Mouse (Mus musculus): ENCODE data around the gene 2310030G06Rik.

The 2310030G06Rik gene

DNA sequence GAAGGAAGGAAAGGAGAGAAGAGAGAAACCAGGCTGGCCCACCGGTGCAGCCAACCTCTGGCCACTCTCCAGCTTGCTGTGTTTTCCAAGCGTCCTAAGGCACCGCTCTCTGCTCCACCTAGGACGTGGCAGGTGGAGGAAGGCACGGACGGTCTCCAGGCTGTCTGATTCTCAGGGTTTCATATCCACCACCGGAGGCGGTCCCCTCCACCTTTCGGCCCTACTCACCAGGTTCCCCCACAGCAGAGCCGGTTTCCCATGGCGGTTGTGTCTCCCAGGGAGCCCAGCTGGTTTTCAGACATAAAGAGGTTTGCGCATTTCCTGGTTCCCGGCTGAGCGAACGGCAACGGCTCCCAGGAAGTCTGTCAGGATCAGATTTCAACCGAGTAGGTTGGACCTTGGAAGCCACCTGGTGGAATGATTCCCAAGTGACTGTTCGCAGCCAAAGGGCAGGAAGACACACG is at the start of gene 2310030G06Rik:
Gene 2310030G06Rik, minus strand, starts transcription at position 323 of the 464 bp plus-strand sequence.
- no peak for DNase-seq (ENCODE audit: low spot score in 2 of 2)

DNA sequence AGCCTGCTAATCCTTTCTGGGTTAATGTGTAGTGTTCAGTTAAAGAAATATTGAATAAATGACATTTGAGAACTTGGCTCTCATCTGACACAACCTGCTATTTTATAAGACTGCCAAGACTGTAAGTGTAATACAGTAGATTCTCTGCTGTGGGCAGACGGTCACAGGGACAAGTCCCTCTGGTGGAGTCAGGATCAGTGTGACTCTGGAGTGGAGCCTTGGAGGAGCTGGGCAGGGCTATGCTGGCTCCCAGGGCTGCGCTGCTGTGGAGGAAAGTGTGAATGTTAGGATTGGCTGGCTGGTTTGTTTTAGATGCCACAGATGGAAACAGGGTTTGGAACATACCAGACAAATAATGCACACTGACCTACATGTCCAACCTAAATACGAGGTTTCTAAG is 48.9 kb upstream of the 2310030G06Rik start:
- DNase-seq (ENCODE audit: low spot score in 2 of 2): no peak

DNA sequence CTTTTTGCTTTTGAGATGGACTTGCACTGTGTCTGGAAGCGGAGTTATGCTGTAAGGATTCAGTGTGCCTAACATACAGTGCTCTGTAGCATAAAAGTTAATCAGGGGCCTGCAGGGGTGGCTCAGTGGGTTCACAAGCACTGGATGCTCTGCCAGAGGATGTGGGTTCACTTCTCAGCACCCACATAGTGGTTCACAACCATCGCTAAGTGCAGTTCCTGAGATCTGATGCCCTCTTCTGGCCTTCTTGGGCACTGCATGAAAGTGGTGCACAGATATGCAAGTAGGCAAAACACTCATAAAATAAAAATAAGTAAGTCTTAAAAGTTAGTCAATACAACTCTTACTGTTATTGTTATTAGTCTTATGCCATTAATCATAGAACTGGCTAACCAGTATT is 35.8 kb upstream of the 2310030G06Rik start:
- DNase-seq (ENCODE audit: low spot score in 2 of 2): peak; percentile 26 to 50

DNA sequence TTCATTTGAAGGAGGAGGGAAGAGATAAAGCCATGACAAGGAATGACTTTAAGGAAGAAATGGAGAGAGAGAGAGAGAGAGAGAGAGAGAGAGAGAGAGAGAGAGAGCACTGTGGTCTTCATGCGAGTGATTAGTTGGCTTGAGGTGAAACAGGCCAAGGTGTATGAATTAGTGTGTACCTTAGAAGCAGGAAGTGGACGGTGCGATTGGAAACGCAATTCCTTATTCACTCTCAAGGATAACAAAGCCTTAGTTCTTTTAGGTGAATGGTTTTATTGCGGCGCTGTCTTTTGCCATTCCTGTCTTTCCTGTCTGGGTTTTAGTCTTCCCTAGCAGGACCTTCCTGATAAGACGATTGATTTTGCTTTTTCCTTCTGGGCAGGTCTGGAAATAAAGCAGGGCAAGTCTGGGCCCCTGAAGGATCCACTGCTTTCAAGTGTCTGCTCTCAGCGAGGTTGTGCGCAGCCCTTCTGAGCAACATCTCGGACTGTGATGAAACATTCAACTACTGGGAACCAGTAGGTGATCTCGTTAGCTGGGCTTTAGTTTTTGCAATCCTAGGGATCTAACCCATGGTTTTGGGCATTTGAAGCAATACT is 29.9 kb upstream of the 2310030G06Rik start:
- DNase-seq (ENCODE audit: low spot score in 2 of 2): no peak

DNA sequence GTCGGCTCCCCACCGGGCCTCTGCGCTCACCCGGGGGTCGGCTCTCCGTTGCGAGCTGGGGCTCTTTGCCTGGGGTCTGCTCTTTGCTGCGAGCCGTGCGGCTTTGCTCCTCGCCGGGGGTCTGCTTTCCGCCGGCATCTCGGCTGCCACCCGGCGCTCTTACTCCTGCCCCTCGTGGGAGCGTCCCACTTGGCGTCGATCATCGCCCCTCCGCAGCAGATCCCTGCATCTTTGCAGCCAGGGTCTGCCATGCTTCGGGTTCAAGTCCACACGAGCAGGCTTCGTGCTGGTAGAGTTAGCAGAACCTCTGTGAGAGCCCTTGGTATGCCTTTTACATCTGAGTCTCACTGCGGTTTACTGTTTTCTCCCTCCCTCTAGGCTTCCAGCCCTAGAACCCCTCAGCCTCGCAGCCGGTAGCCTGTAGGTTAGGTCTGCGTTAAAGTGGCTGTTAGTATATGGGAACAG is 29.4 kb upstream of the 2310030G06Rik start:
- no peak for DNase-seq (ENCODE audit: low spot score in 2 of 2)

DNA sequence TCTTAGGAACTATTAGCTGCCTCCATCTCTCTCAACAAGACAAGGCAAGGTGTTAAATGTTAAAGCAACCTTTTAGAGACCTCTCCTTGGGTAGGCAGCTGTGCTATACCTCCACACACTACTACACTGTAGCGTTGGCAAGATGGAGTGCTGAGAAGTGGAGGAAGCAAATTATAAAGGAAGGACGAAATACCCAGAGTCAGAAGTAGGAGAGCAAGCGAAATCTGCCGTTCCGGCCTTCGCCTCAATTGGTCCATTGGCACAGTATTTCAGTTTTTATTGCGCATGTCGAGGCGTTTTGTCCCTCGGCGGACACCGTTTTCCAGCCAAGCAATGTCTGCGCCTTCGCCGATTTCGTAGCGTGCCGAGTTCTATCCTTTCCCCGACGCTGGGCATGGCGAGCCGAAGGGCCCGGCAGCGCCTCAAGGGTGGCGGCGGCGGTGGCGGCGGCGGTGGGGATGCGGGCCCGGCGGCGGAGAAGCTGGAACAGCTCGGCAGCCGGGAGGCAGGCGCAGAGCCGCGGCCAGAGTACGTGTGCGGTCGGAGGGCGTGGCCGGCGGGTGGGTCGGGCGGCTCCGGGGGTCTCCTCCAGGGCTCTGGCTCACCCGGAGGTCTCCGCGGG is 28.8 kb upstream of the 2310030G06Rik start, which contains the start of the genes Alg9 and 1110032A03Rik:
Gene Alg9, plus strand, starts transcription at position 29 of the 622 bp plus-strand sequence.
Gene 1110032A03Rik, minus strand, starts transcription at position 530 of the 622 bp plus-strand sequence.
- peak; percentile 73 to 78 for DNase-seq (ENCODE audit: low spot score in 2 of 2)

DNA sequence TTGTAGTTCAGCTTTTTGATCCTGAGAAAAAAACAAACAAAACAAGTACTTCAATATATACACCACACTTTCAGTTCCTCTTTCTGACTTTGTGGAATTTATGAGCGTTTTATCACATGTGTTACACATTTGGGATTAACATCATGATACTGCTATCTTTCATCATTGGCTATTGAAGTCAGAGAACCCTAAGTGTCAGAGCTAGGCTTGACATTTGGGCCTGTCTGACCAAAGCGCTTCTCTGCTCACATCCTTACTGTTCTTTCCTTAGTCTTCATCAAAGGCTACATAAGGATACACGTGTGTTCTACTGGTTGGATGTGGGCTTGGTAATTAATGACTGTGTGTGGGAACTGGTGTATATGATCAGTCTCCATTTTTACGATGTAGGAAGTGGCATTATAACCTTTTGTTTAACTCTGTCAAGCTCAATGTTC is 27.7 kb upstream of the 2310030G06Rik start:
- DNase-seq (ENCODE audit: low spot score in 2 of 2): peak in 1 of 2 experiments; percentile 18

DNA sequence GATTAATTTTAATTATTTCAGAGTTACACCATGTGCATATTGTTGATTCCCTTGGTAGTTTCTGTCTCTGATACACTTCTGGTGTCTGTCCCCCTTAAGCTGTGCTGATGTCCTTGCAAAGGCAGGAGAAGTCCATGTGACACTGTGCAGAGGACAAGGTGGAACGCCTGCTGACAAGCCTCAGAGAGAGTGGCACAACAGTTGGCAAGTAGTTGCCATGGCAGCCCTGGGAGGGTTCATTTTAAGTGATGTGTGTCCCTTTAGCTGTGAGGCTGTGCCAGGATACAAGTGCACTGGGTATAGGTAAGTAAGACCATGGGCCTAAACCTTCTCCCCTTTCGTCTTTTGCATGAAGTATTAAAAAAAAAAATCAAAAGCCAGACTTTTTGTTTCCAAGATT is 23.7 kb upstream of the 2310030G06Rik start:
- no peak for DNase-seq (ENCODE audit: low spot score in 2 of 2)

DNA sequence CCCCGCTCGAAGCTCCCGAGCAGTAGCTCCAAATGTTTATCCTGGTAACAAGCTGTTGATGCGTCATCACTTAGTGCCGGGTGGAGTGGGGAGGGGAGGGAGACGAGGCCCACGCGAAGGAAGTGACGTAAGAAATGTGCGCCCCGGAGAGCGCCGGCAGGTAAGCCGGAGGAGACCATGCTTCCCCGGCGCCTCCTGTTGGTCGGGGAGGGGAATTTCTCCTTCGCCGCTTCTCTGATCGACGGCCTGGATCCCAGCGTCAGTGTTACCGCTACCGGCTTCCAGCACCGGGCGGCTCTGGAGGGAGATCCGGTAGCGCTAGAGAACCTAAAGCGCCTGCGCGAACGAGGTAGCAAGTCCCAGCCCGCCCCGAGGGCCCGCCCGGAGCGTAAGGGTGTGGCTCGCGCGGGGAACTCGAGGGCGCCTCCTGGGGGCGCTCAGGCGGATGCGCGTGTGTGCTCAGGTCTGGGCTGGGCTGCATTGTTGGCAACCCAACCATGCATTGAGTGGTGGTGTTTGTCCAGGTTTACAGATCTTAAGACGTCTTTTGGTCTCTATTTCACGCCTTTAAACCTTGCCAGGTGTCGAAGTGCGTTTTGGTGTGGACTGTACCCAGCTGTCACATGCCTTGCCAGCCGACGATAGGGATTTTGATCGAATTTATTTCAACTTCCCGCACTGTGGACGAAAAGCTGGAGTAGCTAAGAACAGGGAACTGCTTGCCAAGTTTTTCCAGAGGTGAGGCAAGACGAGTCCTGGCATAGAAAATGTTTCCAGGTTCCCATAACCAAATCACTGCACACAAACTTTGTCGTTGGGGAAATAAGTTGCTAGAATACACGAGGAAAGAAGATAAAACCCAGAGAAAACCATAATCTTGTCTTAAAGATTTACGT is 22.0 kb upstream of the 2310030G06Rik start, which contains the start of gene Fdxacb1:
Gene Fdxacb1, plus strand, starts transcription at position 130 of the 896 bp plus-strand sequence.
- DNase-seq (ENCODE audit: low spot score in 2 of 2): peak; percentile 96 to 97

DNA sequence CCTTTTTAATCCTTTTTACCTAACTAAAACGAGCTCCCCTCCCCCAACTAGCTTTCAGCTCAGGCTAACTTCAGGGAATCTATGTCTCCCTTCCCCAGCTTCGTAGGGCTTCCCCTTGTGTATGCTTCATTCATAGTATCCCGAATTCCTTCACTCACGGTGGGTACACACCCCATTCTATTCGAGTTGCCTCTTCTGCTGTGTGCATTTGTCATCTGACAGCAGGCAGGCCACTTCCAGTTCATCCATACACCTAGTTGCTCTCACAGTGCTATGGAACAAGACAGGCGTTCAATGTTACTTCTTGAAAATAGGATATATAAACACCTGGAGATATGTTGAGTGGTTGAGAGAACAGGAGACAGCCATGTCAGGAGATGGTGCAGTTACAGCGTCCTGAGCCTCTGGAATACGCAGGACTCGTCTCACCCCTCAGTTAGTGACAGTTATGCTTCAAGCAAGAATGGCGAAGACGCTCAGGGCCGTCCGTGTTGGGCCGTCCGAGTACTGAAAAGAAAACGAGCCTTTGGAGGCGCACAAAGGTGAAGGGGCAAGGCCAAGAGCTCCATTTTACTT is 21.3 kb upstream of the 2310030G06Rik start:
- DNase-seq (ENCODE audit: low spot score in 2 of 2): no peak

DNA sequence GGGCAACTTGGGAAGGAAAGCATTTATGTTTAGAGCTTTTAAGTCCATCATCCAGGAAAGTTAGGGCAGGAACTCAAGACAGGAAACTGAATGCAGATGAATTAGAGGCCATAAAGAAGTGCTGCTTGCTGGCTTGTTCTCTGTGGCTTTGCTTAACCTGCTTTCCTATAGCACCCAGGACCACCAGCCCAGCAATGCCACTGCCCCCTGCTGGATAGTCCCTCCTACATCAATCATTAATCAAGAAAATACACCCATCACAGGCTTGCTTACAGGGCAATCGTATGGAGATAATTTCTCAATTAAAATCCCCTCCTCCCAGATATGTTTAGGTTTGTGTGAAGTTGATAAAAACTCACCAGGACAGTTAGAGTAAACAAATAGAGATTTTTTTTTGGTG is 17.0 kb upstream of the 2310030G06Rik start:
- peak in 1 of 2 experiments; percentile 16 for DNase-seq (ENCODE audit: low spot score in 2 of 2)

DNA sequence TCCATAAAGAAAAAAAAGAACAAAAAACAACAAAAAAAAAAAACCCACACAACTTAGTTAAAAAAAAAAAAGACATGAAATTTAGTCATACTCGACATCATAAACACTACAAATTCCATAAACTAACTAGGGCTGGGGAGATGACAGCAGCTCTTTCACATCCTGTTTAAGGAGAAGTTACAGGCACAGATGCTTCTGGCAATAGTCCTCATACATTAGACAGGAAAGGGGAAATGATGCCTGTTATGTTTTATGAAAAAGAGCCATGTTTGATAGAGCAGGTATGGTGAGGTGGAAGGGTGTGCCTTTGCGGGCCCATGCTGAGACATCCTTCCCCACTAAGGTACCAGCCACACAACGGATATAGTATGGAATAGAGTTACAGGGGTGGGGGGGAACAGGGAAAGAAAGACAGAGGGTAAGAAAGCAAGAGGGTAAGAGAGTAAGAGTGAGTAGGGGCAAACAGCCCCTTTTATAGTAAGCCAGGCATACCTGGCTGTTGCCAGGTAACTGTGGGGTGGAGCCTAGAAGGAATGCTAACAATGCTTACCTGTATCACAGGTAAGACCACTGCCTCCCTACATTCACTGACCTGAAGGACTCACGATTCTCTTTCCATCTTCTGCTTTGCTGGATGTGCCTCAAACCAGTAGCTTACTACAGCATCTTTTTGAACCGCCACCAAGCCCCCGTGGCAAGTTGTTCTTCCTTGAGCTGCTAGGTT is 15.3 kb upstream of the 2310030G06Rik start:
- no peak for DNase-seq (ENCODE audit: low spot score in 2 of 2)

DNA sequence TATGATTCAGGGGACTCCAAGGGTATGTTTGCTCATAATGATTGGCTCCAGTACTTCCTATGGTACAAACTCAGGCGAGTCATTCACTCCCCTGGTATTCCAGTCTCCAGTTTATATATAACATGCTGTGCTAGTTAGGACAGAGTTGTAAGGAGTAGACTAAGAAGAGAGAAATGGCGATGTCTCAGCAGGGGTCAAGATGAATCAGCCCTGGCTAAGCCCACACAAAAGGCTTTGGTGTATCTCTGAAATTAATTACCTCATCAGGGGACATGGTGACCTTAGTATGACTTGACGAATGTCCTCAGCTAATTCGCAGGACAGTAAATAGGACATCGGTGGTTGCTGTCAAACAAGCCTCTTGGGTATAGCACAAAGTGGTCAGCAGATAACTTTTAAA is 10.4 kb upstream of the 2310030G06Rik start:
- no peak for DNase-seq (ENCODE audit: low spot score in 2 of 2)

DNA sequence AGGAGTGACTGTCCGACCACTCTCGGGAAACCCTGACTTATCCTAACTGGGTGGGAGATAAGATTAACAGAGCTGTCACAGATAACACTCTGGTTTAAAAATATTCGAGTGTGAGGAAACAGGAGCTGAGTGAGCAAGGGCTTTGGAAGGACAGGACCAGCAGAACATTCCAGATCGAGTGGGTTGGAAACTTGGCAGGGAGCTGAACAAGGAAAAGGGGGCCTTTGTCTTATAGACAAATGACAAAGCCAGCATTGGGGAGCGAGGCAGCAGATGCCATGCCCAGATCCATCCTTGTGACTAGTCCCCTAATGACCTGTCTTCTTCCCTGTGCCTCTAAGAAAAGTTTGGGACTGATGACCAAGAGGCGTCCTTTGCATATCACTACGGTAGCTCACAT is 7.6 kb upstream of the 2310030G06Rik start:
- no peak for DNase-seq (ENCODE audit: low spot score in 2 of 2)

DNA sequence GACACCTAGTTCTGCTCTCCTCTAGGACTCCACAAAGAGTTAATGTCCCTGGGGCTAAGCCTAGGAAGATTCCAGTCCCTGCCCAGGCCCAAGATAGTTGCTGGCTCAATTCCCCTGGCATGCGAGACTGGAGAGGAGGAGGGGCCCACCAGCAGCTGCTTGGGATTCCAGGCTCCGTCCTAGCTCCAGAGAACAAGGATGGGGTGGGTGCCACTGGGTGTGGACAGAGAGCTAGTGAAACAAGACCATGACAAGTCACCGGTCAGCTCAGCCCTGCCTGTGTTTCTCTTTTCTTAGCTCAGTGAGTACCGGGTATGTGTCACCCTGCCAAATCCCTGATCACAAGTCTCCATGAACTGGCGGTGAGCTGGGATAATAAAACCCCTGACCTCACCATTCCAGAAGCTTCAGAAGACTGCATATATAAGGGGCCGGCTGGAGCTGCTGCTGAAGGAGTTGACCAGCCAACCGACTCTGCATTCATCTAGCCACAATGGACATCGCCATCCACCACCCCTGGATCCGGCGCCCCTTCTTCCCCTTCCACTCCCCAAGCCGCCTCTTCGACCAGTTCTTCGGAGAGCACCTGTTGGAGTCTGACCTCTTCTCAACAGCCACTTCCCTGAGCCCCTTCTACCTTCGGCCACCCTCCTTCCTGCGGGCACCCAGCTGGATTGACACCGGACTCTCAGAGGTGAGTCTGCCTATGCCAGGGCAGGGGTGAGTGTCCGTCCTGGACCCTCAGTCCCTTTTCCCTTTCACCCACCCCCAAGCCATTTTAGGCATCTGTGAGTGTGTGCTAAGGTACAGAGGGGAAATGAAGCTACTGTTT is 6.7 kb upstream of the 2310030G06Rik start:
- DNase-seq (ENCODE audit: low spot score in 2 of 2): no peak

DNA sequence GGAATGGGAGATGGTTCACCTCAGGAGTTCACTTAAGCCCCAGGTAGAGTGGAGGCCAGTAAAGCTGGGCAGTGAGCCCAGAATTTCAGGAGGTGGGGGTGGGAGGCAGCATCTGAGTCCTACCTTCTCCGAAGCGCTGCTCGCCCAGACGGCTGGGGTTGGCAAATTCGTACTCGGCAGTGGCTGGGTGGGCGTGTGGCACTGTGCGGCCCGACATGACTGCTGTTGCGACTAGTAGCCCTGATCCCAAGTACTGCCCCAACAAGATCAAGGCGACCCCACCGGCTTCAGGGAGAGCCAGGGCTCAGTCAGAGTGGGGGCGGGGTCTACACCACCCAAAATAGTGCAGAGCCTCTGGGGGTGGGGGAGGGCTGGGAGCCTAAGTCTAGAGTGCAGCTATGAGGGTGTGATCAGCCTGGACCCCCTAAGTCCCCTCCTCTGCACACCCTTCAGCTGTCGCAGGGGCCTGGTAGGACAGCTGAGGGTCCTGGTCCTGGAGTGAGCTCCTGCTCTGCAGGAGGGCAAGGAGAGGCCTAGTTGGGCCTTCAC is 5.8 kb upstream of the 2310030G06Rik start, which contains the start of gene Hspb2:
Gene Hspb2, minus strand, starts transcription at position 301 of the 549 bp plus-strand sequence.
- no peak for DNase-seq (ENCODE audit: low spot score in 2 of 2)

DNA sequence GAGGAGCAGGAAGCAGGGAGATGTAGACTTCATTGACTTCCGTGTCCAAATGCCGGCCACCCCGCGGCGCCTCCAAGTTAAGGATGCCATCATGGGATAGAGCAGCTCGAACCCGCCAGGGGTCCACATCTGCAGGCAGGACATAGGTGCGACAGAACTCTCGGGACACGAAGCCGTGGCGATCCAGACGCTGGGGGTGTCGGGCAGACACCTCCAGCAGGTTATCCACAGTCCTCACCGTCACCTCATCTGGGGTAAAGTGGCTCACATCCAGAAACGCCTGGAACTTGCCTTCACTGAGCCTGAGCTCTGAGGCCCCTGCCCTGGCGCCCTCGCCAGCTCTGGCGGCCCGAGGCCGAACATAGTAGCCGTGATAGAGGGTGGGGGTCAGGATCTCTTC is 5.0 kb upstream of the 2310030G06Rik start, which contains the start of gene Cryab:
Gene Cryab, plus strand, starts transcription at position 3 of the 400 bp plus-strand sequence.
- no peak for DNase-seq (ENCODE audit: low spot score in 2 of 2)

DNA sequence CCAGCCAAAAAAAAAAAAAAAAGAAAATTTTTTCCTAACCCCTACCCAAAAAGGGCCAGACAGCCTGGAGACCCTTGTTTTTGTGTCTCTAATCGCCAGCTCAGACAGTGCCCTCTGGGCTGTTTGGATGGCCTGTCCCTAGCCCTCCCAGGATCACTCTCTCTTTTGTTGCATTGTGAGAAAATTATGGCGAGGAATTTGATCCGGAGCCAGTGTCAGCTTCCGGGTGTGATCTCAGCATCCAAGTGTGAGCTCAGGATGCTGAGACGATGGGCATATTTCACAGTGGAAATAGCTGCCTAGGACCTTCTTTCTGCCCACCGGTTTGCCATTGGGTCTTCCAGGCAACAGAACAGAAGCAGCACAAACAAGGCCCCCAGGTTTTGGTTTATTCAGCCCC is 4.4 kb upstream of the 2310030G06Rik start:
- DNase-seq (ENCODE audit: low spot score in 2 of 2): no peak

DNA sequence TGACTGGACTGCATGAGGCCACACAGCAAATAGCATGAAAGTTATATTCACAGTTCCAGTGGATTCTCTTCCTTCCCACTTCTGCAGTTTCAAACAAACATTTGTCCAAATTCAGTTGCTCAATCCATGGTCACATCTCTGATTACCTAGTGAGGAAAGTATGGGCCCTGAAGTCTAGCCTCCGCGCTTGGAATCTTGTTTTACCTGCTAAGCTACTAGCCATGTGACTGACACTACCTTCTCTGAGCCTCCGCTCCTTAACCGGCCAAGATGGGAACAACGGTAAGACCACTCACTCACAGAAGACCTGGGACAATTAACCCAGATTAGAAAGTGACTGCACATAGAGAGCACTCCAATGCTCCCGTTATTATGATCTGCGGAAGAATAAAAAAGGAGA is 530 bp downstream of the 2310030G06Rik start:
- no peak for DNase-seq (ENCODE audit: low spot score in 2 of 2)

DNA sequence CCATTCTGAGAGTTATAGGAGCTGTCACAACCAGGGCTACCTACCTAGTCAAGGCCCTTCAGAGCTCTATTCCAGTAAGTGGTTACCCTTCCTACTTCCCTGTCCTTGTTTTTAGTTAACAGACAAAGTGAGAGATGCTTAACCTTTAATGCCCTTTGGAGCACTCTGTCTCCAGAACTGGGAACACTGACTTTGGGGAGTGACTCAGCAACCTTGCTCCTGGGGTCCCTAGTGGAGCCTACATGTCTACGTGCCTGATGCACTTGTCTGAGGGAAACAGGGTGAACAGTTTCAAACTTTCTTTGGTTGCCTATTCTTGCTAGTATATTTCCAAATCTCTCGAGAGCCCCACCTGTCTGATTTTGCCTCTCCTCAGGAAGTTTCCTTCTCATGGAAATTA is 3.6 kb downstream of the 2310030G06Rik start:
- no peak for DNase-seq (ENCODE audit: low spot score in 2 of 2)

All from natural killer cell, adult 2 months (primary cell).